Mouse (Mus musculus): ENCODE data around the gene Gm42417.

Gene Gm42417

GRCm38 (mm10) chr1:36539186-36539585, at the start of gene Gm42417:
Gene Gm42417, minus strand, starts transcription at chr1:36539429.
- no peak for DNase-seq (ENCODE audit: extremely low spot score, low read depth, low spot score)

DNA sequence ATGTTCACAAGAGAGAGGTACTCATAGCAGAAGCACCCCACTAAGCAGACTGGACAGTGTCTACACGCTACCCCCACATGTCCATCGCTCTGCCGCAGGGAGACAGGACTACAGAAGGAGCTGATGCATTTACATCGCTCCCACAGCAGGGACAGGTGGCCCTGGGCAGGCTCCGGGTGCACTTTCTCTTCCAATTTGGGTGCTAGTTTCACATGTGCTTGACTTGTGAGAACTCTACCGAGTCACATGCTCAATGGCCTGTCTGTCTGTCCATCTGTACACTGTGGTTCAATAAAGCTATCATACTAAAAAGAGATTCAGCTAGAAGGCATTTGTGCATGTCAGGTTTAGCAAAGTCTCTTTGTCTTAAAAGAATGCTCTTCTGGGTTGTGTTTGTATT, 48.6 kb upstream of the Gm42417 start:
- DNase-seq (ENCODE audit: extremely low spot score, low read depth, low spot score): no peak

DNA sequence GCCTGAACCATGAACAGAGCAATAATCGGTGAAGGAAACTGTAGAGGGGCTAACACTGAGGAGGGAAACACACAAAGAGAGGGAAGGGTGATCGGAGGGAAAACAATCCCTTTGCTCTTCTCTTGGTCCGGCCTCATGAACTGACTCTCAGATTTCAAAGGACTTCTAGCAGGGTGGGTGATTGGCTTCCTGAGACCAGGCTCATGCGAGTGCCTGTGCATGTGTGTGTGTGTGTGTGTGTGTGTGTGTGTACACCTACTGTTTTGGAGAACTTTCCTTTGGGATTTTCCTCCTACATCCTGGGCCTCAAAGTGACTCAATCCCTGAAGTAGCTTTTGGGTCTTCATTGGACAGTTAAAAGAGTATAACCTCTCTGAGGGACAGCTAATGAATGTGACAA, 47.1 kb upstream of the Gm42417 start:
- no peak for DNase-seq (ENCODE audit: extremely low spot score, low read depth, low spot score)

DNA sequence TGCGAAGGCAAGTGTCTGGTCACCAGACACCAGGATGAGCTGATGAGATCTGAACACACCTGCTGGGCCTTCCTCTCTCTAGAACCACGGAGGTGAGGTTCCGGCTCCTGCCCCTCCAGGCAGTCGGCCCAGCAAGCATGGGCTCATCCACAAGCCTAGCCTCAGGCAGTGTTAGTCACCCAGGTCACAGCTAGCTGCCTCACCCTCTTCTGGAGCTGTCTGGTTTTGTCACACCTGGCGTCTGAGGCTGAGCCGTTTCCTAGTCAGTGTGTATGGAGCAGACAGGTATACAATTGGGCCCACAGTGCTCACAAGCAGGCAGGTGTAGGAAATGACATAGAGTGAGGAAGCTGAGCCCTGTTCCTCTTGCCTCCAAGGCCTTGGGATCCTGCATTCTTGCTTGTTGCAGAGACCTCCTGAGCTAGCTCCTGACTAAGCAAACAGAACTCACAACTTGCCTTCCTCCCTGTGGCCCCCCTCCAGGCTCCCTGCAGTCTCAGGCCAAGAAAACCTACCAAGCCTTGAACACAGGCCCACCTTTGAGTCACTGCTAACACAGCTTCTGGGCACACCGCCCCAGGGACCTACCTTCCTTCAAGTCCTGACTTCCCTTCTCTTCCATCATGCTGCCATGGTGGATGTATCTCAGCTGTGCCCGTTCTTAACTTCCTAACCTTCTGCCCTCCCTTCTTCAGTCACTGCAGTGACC, 44.3 kb upstream of the Gm42417 start:
- no peak for DNase-seq (ENCODE audit: extremely low spot score, low read depth, low spot score)

- DNase-seq (ENCODE audit: extremely low spot score, low read depth, low spot score): no peak
Observed at GRCm38 (mm10) chr1:36582211-36582610, 43.0 kb upstream of the Gm42417 start.

DNA sequence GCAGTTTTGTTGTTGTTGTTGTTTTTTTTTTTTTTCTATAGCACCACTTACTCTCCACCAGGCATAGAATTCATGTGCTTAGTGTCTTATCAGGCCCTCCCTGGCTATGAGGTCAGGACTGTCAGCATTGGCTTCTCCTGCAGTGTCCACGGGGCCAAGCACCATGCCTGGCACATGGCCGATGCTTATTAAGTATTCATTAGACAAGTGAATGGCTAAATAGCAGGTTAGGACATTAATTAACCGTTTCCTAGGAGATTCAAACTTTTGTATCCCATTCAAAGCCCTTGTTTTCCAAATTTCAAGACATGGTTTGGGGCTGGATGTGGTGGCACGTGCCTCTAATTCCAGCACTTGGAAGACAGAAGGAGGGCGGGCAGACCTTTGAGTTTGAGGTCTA, 42.0 kb upstream of the Gm42417 start:
- no peak for DNase-seq (ENCODE audit: extremely low spot score, low read depth, low spot score)

GRCm38 (mm10) chr1:36580384-36581207, 41.4 kb upstream of the Gm42417 start:
- DNase-seq (ENCODE audit: extremely low spot score, low read depth, low spot score): no peak

DNA sequence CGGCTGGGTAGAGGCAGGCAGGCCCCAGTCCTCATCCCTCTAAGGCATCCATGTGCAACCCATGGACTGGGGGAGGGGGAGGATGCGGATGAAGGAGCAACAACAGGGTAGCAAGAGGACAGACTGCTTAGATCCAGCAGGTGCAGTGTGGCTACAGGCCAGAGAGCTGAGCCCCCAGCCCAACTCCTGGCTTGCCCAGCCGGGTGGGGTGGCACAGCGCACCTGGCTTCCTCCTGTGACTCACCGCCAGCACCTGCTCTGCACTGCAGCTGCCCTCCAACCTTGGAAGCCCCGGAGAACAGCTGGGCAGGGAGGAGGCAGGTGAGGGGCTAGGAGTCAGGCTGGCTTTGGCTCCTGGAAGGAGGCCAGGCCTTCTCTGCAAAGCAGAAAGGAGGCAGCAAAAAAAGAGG, 40.8 kb upstream of the Gm42417 start:
- DNase-seq (ENCODE audit: extremely low spot score, low read depth, low spot score): no peak

- DNase-seq (ENCODE audit: extremely low spot score, low read depth, low spot score): no peak
Observed at GRCm38 (mm10) chr1:36576991-36577675, 37.9 kb upstream of the Gm42417 start.

GRCm38 (mm10) chr1:36575347-36575746, 36.1 kb upstream of the Gm42417 start:
- DNase-seq (ENCODE audit: extremely low spot score, low read depth, low spot score): no peak

- DNase-seq (ENCODE audit: extremely low spot score, low read depth, low spot score): no peak
Observed at GRCm38 (mm10) chr1:36574196-36574955, 35.1 kb upstream of the Gm42417 start.

- no peak for DNase-seq (ENCODE audit: extremely low spot score, low read depth, low spot score)
Observed at GRCm38 (mm10) chr1:36573524-36573923, 34.3 kb upstream of the Gm42417 start.

DNA sequence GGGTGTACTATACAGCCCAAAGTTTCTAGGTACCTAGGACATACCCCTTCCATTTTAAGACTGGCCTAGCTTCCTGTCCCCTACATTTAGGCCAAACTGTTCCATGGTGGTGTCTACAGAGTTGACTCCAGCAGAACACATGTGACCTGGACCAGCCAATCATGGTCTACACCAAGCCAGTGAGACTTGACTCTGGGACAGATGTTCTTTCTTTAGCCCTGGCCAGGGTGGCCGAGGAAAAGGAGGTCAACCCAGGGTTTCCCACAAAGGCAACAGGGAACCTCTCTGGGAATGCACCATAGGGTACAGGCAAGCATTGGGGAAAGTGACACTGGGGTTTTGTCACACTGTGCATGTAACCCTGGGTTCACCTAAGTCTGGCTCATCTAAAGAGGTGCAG, 33.5 kb upstream of the Gm42417 start:
- no peak for DNase-seq (ENCODE audit: extremely low spot score, low read depth, low spot score)

DNA sequence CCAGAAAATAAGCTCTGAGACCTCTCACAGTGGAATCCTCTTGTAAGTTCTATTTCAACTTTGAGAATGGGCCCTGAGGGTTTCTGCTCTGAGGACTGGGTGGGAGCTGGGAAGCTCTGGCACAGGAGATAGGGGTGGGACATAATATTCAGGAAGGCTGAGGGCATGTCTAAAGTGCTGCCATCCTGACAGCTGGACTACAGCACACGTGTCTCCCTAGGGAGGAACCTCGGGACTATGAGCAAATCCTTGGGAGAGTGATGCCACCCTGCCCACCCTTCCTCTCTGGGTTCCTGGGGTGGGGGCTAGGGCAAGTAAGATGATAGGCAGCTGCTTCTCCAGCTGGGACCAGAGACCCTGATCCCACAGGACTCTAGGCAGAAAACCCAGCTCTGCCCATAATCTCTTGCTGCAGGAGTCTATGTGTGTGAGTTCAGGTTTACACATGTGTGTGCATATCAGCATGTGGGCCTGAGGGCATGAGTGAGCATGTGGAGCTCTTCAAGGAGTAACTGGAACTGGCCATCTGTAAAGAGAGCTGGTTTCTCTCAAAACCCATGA, 33.0 kb upstream of the Gm42417 start:
- no peak for DNase-seq (ENCODE audit: extremely low spot score, low read depth, low spot score)

DNA sequence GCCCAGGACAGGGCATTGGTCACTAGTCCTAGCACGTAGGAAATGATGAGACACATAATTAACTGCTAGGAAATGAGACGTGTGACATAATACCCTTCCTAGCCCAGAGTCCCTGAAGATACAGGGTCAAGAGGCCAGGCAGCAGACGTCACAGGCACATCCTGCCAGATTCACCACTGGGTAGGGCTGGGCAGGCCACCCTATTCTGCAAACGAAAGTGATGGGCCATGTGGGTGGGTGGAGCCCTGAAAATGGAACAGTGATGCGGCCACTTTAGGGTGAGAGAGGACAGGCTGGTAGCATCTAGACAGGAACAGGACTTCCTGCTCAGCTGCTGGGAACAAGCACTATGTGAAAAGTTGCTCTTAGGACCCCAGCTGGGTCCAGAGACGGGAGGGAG, 32.4 kb upstream of the Gm42417 start:
- no peak for DNase-seq (ENCODE audit: extremely low spot score, low read depth, low spot score)

DNA sequence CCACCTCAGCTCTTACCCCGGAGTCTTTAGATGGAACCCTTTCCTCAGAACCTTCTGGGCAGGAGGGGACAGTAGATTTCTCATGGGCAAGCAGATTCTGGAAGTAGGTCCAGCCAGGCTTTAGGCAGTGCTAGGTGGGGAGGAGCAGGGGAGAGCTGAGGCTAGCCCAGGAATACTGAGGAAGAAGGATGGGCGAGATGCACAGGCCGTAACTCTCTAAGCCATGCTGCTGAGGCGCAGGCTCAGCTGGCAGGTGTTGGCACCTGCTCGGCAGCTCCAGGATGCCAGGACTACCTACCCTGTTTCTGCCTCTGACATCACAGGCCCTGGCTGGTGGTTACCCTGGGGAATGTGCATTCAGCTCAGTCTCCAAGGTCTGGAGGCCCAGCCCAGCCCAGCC, 31.1 kb upstream of the Gm42417 start:
- DNase-seq (ENCODE audit: extremely low spot score, low read depth, low spot score): no peak

DNA sequence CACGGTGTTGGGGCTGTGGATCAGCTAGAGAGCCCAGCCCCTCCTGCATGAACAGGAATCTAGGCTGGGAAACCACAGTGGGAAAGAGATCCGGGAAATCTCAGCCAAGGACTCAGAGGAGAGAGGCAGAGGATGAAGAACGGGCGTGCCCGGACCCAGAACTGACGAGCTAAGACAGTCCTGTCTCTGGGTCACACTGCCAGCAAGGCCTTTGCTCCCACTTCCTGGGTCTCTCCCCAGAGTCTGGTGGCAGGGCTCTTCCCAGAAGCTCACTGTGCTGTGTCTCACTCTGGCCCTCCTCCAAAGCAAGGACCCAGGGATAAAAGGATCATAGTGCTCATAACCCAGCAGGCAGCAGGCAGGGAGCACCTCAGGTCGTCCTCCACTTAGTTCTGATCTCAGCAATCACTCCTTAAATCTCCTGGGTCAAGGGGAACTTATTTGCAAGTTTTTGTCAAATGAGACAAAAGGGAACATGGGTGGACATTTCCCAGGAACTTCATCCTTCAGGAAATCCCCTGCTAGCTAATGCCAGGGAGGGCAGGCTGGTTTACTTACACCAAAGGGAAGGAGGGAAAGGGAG, 30.6 kb upstream of the Gm42417 start:
- no peak for DNase-seq (ENCODE audit: extremely low spot score, low read depth, low spot score)

DNA sequence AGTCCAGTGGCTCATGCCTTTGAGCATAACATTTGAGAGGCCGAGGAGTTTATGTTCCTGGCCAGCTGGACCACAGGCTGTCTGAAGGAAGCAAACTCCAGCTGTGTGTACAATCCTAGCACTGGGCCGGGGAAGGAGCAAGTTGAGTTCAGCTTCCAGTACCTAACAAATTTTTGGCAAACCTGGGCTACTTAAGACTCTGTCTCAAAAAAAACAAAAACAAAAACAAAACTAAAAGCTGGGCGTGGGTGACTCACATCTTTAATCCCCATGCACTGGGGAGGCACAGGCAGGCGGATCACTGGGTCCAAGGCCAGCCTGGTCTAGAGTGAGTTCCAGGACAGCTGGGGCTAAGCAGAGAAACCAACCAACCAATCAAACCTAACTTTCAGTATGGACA, 29.5 kb upstream of the Gm42417 start:
- DNase-seq (ENCODE audit: extremely low spot score, low read depth, low spot score): no peak

DNA sequence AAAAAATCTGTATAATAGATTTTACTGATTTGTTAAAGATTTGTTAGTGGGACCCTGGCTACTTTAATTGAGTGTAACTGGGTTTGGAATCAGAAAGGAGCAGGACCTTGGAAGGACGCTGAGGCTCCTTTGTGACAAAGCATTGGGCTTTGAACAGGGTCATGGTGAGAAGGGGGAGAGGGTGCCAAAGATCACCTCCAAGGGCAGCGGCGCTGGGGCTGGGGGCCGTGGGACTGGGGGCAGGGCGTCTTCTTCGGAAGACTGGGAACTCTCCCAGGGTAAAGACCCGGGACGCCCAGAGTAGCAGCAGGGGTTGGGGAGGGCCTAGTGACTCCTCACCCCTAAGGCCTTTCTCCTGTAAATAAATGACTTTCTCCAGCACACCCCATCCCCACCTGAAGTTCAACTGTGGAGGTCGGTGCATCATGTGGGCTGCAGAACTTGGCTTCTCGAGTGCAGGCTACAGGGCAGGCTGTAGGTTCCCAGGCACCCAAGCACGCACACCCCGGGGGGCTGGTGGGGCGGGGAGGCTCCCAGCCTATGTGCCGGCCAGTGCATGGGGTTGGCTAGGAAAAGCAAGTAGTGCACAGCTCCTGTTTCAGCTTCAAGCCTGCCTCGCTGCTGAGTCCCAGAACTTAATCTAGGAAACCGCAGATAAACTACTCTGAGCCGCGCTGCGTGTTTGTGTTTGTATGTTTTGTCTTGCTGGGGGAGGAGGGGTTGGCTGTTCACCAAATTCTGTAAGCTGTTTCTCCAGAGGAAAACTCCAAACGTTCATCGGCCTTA, 28.8 kb upstream of the Gm42417 start:
- DNase-seq (ENCODE audit: extremely low spot score, low read depth, low spot score): no peak

- DNase-seq (ENCODE audit: extremely low spot score, low read depth, low spot score): no peak
Observed at GRCm38 (mm10) chr1:36566425-36566824, 27.2 kb upstream of the Gm42417 start.

All from hindlimb bud, embryonic 11.5 days (tissue).